Mouse (Mus musculus): ENCODE results near the gene Fut2.

Fut2 gene

DNA sequence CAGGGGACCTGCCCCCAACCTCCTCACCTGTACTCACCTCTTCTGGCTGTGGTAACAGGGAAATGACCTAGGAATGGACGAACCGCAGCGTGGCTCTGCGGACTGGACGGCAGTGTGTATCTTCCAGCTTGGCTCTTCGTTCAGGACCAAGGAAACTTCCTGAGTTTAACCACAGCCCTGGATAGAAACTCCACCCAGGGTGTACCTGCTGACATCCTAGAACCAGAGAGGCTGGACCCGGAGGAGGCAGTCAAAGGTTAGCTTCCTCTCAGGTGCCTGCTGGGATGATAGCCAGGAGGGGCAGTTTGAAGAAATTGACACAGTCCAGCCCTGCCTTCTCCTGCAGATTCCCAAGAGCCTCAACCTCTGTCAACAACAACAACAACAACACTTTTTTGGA lies at the start of gene Fut2:
TSS of gene Fut2 (minus strand) at position 234 of the 400 bp plus-strand sequence.
- no peak for DNase-seq (ENCODE audit: low spot score in 2 of 2)

DNA sequence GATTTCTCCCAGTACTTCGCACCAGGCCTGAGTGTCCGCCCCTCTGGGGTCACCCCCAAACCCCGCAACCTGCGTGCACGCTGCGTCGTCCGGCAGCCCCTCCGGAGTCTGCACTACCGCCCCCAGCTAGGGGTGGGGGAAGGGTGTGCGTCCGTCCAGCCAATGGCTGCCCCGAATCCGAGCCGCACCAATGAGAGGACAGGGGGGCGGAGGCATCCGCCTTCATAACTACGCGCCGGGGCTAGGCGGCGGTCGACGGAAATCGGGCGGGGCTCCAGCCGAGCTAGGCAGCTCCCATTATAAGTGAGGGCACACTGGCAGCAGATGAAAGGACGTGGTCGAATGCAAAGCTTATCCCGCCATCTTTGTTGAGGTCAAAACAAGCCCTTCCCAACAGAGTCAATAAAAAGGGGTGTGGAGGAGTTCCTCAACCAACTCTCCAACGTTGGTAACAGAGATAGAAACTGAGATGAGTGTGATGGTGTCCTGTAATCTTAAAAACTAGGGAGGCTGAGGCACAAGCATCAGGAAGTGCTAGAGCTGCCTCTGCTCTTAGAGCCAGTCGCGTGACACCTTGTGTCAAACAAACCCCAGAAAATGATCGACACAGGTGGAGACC lies 49.0 kb upstream of the Fut2 start, which contains the start of gene Rpl18:
TSS of gene Rpl18 (plus strand) at position 368 of the 619 bp plus-strand sequence.
- peak; percentile 92 to 95 for DNase-seq (ENCODE audit: low spot score in 2 of 2)

DNA sequence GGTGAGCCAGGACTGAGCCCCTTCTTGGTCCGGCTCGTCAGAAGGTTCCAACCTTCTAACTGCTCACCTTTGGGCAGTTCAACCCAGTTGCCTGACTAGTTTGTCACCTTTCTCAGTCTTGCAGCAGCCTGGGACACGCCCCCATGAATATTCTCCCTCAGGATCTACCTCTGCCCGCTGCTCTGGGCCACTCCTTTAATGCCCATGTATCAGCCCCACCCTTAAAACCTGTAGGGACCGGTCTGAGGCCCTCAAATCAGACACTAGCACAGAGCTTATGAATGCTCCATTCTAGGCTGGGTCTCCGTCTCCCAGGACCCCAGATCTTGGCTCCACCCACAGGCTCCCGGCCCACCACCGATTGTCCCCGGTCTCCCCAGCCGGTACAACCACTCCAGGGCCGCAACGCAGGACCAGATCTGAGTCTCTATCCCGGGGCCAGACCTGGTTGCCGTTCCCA lies 48.5 kb upstream of the Fut2 start:
- no peak for DNase-seq (ENCODE audit: low spot score in 2 of 2)

DNA sequence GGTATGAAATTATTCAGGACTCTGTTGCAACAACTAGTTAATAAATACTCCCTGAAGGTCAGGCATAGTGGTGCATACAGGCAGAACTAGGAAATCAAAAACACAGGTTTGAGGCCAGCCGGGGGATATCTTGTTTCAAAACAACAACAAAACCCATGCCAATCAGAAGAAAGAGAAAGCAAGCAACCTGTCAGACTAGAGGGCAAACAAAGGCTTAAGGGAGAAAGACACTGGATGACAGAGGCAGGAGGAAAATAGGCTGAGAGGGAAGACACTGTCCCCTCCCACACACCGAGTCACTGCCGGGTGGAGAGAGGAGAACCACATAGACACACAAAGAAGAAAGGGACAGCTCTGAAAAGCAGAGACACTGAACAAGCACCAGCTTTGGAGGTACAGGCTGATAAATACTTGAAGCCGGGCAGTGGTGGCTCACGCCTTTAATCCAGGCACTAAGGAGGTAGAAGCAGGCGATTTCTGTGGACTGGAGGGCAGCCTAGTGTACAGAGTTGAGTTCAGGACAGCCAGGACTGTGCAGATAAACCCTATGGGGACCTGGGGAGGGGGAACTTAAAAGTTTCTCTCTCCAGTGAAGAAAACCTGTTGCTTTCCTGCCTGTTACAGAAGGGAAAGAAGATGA lies 47.8 kb upstream of the Fut2 start:
- no peak for DNase-seq (ENCODE audit: low spot score in 2 of 2)

DNA sequence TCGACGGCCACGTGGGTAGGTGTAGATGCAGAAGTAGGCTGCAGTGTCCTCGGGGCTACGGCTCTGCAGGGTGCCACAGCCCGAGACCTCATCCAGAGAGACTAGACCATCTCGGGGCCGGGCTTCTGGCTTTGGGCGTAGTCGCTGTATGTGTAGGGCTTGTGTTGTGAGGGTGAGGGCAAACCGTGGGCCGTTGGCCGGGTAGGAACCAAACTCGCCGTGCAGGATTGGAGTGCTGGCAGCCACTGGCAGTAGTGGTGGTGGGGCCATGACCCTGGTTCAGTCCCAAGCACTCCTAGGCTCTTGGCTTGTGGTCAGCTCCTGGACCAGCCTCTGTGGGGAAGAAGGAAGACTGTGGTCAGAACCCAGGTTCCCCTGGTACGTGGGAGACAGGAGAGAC lies 47.2 kb upstream of the Fut2 start:
- no peak for DNase-seq (ENCODE audit: low spot score in 2 of 2)

DNA sequence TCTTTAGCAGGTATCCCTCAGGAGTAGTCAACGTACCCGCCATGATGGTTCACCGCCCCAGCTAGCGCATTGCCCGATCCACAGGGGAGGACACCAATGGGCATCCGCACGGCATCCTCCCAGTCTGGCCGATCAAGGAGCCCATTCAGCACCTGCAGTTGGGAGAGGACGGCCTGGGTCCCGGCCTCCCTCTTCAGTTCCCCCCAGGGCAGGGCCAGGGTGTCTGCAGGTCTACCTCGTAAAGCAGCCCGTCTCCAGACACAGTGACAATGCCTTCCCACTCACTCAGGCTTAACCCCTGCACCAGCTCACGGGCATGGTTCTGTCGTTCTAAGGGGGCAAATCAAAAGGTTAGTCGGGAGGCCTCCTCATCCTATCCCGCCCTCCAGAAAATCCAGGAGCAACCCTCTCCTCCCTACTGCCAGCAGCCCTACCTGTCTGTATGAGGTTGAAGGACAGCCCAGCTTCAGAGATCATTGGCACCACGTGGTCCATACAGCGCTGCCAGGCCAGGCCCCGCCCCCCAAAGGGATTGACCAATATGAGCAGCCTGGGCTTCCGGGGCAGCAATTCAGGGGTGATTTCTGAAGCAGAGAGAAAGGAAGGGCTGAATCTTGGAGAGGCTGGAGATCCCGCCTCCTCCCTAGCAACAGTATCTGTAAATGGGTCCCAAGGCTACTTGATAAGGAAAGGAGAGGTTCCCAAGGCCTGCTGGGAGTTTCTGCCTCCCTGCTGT lies 46.0 kb upstream of the Fut2 start:
- no peak for DNase-seq (ENCODE audit: low spot score in 2 of 2)

DNA sequence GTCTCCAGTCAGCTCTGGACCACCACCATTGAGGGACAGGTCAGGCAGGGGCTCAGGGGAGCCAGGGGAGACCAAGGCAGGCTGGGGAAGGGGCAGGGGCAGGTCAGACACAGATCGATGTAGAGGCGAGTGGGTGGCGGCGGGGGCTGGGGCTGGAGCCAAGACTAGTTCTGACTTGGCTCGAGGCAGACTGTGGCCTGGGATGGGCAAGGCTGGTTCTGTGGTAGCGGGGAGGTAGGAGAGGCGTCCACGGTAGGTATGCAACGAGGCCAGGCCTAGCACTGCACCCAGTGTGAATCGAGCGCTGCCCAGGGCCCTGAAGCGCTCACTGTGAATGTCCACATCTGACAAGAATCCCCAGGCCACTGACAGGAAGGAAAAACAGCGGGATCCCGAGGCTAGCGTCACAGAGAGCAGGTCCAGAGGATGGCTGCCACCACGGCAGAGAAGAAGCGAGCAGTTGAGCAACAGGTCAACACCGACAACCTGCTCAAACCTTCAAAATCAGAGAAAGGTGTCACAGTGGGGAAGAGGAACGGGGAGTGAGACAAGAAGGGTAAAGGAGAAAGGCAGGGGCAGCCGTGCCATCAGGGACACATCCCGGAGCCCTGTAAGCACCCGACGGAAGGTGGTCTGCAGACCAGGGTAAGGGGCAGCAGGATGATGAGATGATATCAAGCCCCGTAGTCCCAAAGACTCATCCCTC lies 45.3 kb upstream of the Fut2 start:
- no peak for DNase-seq (ENCODE audit: low spot score in 2 of 2)

DNA sequence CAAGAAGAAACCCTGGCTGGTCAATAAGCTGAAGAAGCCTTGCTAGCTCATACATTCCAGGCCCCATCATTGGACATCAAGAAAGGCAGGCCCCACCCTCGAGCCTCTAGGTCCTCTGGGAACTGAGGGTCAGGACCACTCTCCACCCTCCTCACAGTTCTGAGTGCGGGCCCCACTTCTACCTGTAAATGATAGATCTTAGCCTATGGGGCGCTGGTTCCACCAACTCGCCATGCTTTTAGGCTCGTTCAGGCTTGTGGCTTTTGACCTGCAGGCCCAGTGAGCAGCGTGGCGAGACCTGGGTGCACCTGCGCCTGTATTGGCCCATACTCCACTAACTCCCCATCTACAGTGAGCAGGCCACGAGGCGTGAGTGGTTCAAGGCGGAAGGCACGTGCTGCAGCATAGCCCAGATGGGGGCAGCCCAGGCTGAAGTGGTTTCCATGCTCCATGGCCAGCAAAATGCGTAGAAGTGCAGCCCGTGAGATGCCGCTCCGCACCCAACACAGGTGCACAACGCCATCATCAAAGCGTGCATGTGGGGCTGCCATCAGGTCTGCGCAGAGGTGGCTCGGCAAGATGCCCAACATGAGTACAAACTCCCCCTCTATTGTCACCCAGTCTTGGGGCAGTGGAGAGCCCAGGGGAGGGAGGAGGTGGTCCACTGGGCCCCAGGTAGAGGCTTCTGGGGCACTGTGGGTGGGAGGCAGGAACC lies 44.4 kb upstream of the Fut2 start:
- DNase-seq (ENCODE audit: low spot score in 2 of 2): no peak

DNA sequence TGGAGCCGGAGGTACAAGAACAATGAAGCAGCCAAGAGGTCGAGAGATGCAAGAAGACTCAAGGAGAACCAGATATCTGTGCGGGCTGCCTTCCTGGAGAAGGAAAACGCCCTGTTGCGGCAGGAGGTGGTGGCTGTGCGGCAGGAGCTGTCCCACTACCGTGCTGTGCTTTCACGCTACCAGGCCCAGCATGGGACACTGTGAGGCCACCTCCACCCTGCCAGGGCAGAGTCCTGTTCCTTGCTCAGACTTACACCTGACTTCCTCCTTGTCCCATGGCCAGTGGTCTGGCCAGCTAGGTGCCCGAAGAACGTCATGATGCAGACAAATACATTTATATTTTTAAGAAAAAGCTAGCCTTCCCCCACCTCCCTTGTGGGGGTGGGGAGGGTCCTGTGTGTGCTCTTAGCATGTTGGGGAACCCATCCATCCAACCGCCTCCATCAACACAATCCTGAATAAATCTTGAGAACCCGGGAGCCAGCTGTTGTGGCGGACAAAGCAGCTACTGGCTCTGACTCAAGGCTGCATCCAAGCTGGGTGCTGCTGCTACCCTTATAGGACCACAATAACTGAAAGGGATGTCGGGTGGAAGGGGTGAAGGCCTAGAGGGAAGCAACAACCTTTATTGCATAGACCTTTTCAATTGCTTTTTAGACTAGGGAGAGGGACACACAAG lies 43.6 kb upstream of the Fut2 start:
- no peak for DNase-seq (ENCODE audit: low spot score in 2 of 2)

DNA sequence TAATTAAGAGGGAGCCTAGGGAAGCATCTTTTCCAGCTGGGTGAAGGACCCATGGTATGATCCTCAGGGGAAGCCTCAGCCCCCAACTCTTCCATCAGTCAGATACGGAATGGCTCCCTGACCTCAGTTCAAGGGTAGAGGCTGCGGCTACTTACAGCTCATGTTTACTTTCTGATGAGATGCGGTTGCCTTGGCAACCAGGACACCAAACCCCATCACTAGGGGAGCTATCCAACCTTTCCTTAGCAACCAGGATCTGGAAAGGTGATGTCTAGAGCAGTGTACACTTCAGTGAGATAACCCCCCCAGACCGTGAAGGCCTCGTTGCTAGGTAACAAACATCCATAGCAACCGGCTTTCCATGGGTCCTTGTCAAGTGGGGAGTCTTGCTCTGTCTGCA lies 42.8 kb upstream of the Fut2 start:
- no peak for DNase-seq (ENCODE audit: low spot score in 2 of 2)

DNA sequence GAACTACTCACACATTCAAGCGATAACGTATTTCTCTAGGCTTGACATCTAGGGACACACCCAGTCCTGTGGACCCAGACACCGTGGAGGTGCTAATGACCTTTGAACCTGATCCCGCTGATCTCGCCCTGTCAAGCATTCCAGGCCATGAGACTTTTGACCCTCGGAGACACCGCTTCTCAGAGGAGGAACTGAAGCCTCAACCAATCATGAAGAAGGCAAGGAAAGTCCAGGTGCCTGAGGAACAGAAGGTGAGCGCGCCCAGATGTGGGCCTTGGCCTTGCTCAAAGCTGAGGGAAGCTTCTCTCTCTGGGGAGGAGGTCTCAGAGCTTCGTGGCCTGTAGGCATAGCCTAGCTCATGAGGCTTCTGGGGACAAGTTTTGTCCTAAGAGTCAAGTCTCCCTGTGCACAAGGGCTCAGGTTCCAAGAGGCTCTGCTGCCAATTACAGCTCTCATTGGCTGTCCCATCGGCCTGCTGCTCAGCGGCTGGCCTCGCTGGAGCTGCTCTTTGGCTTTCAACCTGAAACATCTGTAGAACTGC lies 42.1 kb upstream of the Fut2 start:
- DNase-seq (ENCODE audit: low spot score in 2 of 2): no peak

DNA sequence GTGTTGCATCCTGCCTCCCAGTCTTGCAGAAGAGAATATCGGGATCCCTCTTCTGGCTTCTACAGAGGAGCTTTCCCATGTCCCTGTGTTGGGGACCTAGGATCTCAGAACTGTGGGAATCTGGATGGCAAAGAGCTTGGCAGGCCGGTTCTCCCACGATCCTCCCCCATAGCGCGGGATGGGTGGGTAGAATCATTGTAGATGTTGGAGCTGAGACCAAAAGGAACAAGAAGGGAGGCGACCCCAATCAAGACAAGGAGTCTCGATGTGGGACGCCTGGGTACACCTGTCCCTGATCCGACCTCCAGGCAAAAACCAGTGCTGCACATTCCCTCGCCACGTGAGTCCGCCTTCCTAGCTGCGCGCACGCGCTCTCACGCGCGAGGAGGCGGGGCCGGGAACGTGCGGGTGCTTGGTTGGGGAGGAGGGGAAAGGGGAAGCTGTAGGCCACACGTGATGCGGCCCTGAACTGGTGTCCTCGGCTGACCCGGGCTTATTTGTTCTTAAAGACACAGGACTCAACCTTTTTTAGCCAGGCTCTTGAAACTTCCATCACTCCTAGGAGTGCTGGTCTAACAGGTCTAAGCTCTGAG lies 41.3 kb upstream of the Fut2 start:
- peak; percentile 92 to 96 for DNase-seq (ENCODE audit: low spot score in 2 of 2)

DNA sequence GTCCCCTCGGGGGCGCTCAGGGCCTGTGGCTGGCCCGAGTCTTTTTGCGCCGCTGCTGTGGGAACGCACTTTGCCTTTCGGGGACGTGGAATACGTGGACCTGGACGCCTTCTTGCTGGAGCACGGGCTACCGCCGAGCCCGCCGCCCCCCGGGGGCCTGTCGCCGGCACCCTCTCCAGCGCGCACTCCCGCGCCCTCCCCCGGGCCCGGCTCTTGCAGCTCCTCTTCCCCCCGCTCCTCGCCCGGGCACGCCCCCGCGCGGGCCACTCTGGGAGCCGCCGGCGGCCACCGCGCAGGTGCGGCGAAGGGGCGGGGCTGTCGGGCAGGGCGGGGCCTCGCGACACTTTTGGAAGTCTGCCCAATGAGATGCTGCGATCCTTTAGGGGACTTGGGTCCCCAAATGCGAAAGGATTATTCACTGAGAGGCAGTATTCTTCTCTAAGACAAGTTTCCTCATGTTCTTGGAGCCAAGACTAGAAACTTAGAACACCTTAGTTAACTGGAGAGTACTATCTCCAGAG lies 40.6 kb upstream of the Fut2 start:
- DNase-seq (ENCODE audit: low spot score in 2 of 2): peak; percentile 64 to 70

DNA sequence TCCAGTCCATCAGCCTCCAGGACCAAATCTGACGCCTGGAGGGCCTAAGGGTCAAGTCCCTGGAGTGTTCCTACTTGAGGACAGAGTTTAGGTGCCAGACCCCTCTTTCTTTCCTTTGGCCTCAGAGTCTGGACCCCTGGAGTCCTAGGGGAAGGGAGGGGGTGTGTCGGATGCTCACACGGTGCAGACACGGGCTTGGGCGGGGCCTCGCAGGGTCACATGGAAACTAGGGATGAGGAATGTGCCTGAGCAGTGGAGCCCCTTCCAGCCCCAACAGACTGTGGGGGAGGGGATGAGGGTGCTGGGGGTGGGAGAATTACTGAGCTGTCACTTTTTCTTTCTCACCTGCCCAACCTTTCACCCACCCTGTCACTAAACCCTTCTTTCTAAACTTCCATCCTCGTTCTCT lies 39.7 kb upstream of the Fut2 start:
- peak in 1 of 2 experiments; percentile 73 for DNase-seq (ENCODE audit: low spot score in 2 of 2)

DNA sequence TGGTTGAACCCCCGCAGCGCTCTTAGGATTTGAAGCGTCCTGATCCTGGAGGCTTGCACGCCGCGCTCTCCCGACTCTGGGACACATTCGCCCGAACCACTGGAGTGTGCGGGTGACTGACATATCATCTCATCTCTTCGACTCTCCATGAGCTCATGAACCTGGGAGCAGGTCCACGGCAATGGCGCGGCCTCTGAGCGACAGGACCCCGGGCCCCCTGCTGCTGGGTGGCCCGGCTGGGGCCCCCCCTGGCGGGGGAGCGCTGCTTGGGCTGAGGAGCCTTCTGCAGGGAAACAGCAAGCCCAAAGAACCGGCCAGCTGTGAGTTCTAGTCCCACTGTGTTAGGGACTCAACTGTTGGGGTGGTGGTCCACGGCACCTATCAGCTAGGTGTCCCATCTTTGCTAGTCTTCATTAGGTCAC lies 39.3 kb upstream of the Fut2 start:
- DNase-seq (ENCODE audit: low spot score in 2 of 2): no peak

DNA sequence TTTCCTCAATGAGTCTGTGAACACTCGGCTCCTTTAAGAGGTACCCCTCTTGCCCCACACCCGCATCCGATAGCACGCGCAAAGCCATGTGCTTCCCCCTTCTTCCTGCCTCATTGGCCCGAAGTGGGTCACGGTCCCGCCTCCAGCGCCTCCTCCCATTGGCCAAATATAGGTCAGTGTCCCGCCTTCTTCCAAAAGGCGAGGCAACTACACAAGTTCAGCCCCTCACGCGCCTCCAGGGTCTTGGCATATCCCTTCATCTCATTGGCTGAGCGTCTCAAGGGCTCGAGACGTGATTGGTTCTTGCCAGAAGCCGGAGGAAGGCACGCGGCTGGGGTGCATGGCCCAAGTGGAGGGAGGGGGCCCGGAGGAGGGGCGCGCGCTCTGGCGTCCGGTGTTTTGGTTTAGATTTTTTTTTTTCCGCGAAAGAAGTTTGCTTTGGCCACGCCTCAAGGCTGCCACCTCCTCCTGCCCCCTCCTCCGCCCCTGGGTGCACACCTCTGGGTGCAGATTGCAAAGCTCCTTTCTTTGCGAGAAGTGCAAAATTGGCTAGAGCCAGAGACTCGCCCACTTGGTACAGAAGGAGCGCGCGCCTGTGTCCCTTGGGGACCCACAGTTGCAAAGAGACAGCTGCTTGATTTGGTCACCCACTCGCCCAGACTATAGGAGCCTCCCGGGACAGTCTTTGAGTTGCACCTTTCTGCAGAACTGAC lies 38.7 kb upstream of the Fut2 start, which contains the start of gene Dbp:
TSS of gene Dbp (plus strand) at position 359 of the 713 bp plus-strand sequence.
- DNase-seq (ENCODE audit: low spot score in 2 of 2): peak; percentile 97 to 99

DNA sequence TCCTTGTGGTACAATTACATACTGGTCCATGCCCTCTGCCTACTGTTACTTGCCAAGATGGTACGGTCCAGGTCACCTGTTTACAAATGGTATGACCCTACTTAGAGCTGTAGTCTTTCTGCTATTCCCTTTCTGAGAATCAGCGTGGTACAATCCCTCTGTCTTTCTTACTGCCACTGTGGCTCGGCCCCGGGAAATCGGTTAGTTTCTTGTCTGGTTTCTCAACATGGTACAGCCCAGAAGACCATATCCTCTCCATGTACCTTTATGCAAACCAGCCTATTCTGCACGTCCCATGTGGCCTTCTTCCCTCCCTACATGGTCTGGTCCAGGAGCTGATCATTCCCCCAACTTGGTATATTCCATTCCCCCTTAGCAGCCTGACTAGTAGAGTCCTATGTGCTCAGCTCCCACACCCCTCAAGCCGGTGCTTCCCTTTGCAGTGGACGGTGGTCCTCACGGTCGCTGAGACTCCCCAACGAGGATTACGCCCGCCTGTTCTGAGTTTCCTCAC lies 37.9 kb upstream of the Fut2 start:
- peak; percentile 59 to 69 for DNase-seq (ENCODE audit: low spot score in 2 of 2)

DNA sequence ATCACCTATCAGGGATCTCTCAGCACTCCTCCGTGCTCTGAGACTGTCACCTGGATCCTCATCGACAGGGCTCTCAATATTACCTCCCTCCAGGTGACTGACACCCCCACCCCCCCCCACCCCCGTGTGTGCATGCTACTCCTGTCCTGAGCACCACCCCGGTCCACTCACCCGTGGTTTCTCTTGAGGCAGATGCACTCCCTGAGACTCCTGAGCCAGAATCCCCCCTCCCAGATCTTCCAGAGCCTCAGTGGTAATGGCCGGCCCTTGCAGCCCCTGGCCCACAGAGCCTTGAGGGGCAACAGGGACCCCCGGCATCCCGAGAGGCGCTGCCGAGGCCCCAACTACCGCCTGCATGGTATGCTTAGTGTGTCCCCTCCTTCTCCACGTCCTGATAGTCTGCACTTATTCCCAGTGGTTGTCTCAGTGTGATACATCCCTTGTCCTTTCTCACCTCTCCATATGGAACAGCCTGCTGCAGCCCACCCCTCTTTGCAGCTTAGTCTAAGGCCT lies 37.4 kb upstream of the Fut2 start:
- DNase-seq (ENCODE audit: low spot score in 2 of 2): no peak
